Mouse (Mus musculus): ENCODE measurements at regions not wholly inside any gene's neighbourhood (a gene's known extent, or its start where the extent isn't known, plus 50 kb on each side); places are given as distances from the start of the nearest gene placed in this dataset.

DNA sequence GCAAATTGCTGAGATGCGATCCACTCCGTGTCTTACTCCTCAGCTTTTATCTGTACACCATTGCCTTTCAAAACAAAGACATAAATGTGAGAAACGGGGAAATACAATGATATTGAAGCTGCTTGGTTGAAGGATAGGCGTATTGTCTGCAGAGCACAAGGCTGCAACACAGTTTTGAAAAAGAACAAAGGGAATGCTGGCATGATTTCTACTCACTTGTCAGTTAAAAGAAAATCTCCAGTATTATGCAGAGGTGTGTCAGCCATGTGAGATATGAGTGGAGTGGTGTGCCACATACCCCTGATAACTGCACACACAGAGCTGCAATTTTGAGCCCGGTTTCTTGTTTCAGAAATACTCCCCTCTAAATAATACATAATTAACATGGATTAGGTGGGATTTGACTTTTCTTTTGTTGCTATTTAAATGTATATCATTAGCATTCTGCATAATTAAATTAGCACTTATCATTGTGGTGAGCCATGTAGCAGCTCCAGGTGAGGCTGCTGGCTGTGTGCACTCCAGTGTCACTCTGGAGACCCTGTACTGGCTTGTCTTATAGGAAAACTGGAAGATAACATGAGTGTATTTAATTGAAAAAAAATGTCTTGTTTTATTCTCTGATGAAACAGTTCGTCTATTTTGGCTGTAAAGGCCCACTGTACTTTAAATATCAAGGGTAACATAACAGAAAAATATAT lies 133.2 kb upstream of the Flrt2 start:
- no peak for DNase-seq (ENCODE audit: low spot score in 2 of 2)

DNA sequence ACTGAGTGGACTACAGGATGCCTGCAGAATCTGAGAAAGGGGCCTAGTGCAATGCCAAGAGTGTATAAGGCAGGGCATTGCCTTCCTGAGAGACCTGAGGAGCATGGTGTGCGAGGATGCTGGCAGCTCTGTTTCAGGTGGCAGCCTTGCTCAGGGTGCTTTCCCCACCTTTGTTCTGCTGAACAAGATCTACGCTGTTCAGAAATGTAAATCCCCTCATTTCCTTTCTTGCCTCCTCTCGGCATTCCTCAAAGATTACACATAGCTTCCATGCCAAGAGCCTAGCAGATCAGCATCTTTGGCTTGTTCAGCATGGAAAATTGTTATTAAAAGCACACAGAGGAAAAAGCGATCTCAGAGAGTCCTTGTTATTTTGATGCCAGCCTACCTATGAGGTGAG lies 128.6 kb upstream of the Flrt2 start:
- no peak for DNase-seq (ENCODE audit: low spot score in 2 of 2)

- DNase-seq (ENCODE audit: low spot score in 2 of 2), result no peak
Observed at GRCm38 (mm10) chr12:95576772-95577171, 115.3 kb upstream of the Flrt2 start.

GRCm38 (mm10) chr12:95589011-95589410 lies 103.0 kb upstream of the Flrt2 start:
- DNase-seq (ENCODE audit: low spot score in 2 of 2), result no peak

- no peak for DNase-seq (ENCODE audit: low spot score in 2 of 2)
Observed at GRCm38 (mm10) chr12:95619281-95619680, 72.7 kb upstream of the Flrt2 start.

DNA sequence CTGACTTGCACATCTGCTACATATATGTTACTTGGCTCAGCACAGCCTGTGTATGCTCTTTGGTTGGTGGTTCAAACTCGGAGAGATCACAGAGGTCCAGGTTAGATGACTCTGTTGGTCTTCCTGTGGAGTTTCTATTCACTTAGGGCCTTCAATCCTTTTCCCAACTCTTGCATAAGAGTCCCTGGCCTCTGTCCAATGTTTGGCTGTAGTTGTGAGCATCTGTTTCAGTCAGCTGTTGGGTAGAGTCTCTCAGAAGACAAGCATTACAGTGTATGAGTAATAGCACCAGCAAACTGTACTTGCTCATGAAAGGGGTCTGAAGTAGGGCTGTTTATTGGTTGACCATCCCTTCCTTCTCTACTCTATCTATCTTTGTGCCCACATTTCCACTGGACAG lies 61.0 kb upstream of the Flrt2 start:
- peak in 1 of 2 experiments; percentile 25 for DNase-seq (ENCODE audit: low spot score in 2 of 2)

DNA sequence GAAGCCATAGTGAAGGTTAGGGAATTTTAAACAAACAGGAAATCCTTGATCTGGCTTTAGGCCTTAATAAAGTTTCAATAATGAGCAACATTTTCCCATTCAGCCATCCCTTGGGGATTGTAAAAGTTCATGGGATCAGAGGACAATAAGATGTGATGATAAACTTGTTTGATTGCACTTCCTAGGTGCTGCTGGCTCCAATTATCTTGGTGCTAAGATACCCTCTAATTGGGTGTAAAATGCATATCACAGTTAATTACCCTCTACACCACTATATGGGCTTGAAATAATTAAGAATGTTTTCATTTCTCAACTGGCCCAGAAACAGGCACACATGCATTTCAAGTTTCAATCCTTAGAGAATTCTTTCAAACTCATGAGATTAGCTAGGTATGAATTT lies 55.4 kb upstream of the Flrt2 start:
- DNase-seq (ENCODE audit: low spot score in 2 of 2), result no peak

- no peak for DNase-seq (ENCODE audit: low spot score in 2 of 2)
Observed at GRCm38 (mm10) chr12:95639892-95640291, 52.1 kb upstream of the Flrt2 start.

DNA sequence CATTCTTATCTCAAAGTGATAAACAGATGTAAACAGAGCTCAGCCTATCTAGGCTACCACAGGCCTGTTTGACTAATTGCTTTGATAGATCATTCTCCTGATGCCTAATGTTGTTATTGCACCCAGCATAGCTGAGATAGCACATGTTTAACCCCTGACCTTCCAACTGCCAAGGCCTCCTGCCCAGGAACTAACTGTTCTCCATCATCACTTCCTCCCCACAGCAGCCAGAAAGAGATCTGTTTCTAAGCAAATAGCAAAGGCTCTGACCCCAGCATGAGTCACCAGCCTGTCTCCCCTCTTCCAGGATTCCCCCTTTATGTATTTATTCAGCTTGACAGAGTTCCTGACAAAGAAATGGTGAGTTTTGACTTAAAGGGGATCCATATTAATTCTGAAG lies 50.4 kb upstream of the Flrt2 start:
- DNase-seq (ENCODE audit: low spot score in 2 of 2), result no peak
